Mouse (Mus musculus) myocyte (in vitro differentiated cells): Measurements from ENCODE around the gene Ndufa10.

Experiments
- CEBPB ChIP-seq: IDR thresholded peaks from 2 replicates; pipeline ENCODE4 v1.6.1; 2011; ENCODE audit warnings: mild to moderate bottlenecking, moderate library complexity; ENCODE audit not compliant: poor library complexity, insufficient read depth, severe bottlenecking
- E2F4 ChIP-seq: IDR thresholded peaks from one replicate; pipeline ENCODE4 v1.6.1; 2011; ENCODE audit warnings: mild to moderate bottlenecking, control low read depth, moderate library complexity; ENCODE audit not compliant: insufficient read depth
- MAX ChIP-seq: IDR thresholded peaks from one replicate; pipeline ENCODE4 v1.6.1; 2011; ENCODE audit warnings: low read depth, mild to moderate bottlenecking, control low read depth
- MYOD1 ChIP-seq, 3 experiments: IDR thresholded peaks; one replicate each; pipeline ENCODE4 v1.6.1; 2011; ENCODE audit warnings: control low read depth in 2 of 3, low read depth in 2 of 3, mild to moderate bottlenecking in 2 of 3, moderate library complexity in 1 of 3; ENCODE audit not compliant: insufficient read length in 2 of 3, control insufficient read depth in 1 of 3
- POLR2A ChIP-seq: IDR thresholded peaks from one replicate; pipeline ENCODE4 v1.6.1; 2011; ENCODE audit warnings: low read depth, mild to moderate bottlenecking, control low read depth, moderate library complexity; ENCODE audit not compliant: insufficient read length
- REST ChIP-seq: IDR thresholded peaks from one replicate; pipeline ENCODE4 v1.6.1; 2011; ENCODE audit warnings: mild to moderate bottlenecking, control low read depth, moderate library complexity; ENCODE audit not compliant: insufficient read depth, insufficient read length
- SRF ChIP-seq: IDR thresholded peaks from one replicate; pipeline ENCODE4 v1.6.1; 2011; ENCODE audit warnings: low read depth; ENCODE audit not compliant: control insufficient read depth, insufficient read length
- TCF12 ChIP-seq: IDR thresholded peaks from one replicate; pipeline ENCODE4 v1.6.1; 2011; ENCODE audit warnings: mild to moderate bottlenecking, control low read depth; ENCODE audit not compliant: poor library complexity, insufficient read depth, severe bottlenecking

- TF ChIP-seq POLR2A (no peak), MYOD1 (IDR thresholded peaks at IDR 0.05; ENCODE audit: control insufficient read depth in 1 of 3, insufficient read length in 2 of 3, low read depth in 2 of 3) (no peak), E2F4 (no peak), MAX (no peak), CEBPB (no peak), REST (no peak), SRF (no peak), TCF12 (no peak)
Observed at GRCm38 (mm10) chr1:92432098-92432497, 41.6 kb downstream of the Ndufa10 start.
